Mouse (Mus musculus) heart, postnatal 0 days (tissue): ENCODE data around the gene Zan. TPM values are rescaled to one million over a fixed set of nuclear protein-coding genes. Genes with fewer than 3 reads are reported as not detected.

Experiments
- ATAC-seq: fragments of 200-750 bp; cut with Nextera tagmentation; 2 replicates; pipeline ENCODE4 v1.8.0; 2017; ENCODE audit warnings: low read depth, moderate number of reproducible peaks, moderate library complexity; ENCODE audit not compliant: insufficient read depth
- DNase-seq: peaks from one replicate; pipeline ENCODE4 v3.0.0-alpha.2; 2016; ENCODE audit warnings: low spot score
- H3K27ac ChIP-seq: fragments of 300-500 bp; sonication (generic); 2 replicates; pipeline ENCODE4 v1.5.1; 2014; ENCODE audit warnings: low read depth, mild to moderate bottlenecking
- H3K27me3 ChIP-seq: fragments of 300-500 bp; sonication (generic); 2 replicates; pipeline ENCODE4 v1.6.1; 2014; ENCODE audit warnings: low read length, mixed read lengths; ENCODE audit not compliant: control insufficient read depth, insufficient read depth
- H3K36me3 ChIP-seq: fragments of 300-500 bp; sonication (generic); replicated peaks from 2 replicates; pipeline ENCODE4 v1.6.1; 2014; ENCODE audit warnings: low read length, mixed read lengths; ENCODE audit not compliant: control insufficient read depth, insufficient read depth
- H3K4me1 ChIP-seq: fragments of 300-500 bp; sonication (generic); 2 replicates; pipeline ENCODE4 v1.6.1; 2014; ENCODE audit warnings: antibody characterized with exemption; ENCODE audit not compliant: control insufficient read depth, insufficient read depth
- H3K4me2 ChIP-seq: fragments of 300-500 bp; sonication (generic); 2 replicates; pipeline ENCODE4 v1.6.1; 2014; ENCODE audit warnings: low read depth, mild to moderate bottlenecking, low read length, moderate library complexity
- H3K4me3 ChIP-seq: fragments of 300-500 bp; sonication (generic); 2 replicates; pipeline ENCODE4 v1.5.1; 2014; ENCODE audit warnings: low read depth, low read length
- H3K9ac ChIP-seq: fragments of 300-500 bp; sonication (generic); replicated peaks from 2 replicates; pipeline ENCODE4 v1.6.1; 2014; ENCODE audit warnings: low read depth, low read length, mixed read lengths
- H3K9me3 ChIP-seq: fragments of 300-500 bp; sonication (generic); replicated peaks from 2 replicates; pipeline ENCODE4 v1.6.1; 2016; ENCODE audit warnings: low read length; ENCODE audit not compliant: control insufficient read depth
- CTCF ChIP-seq: IDR thresholded peaks from 2 replicates; pipeline ENCODE4 v1.5.1; 2016; ENCODE audit warnings: antibody characterized with exemption, control low read depth, low read depth
- EP300 ChIP-seq: IDR thresholded peaks from 2 replicates; pipeline ENCODE4 v1.6.1; 2016; ENCODE audit warnings: antibody characterized with exemption, low read depth
- WGBS: fragments of 180-500 bp; shearing (Covaris S2); extraction: QIAGEN DNeasy Blood & Tissue Kit; methylation state at CpG from one replicate; pipeline ENCODE4 v1.1.7; 2014; 5-methylcytosine and 5-hydroxymethylcytosine counted together
- polyA plus RNA-seq: library from polyadenylated mRNA; unstranded; fragments of >200 nt; fragmentation: Nextera tagmentation; extraction: Ambion mirVana; gene quantifications from 2 replicates; pipeline ENCODE4 v1.2.1, GENCODE M21; 2015
- total RNA-seq: library from RNA; depleted of rRNA; stranded (reverse); fragments of >200 nt; gene quantifications from 2 replicates; pipeline ENCODE4 v1.2.3, GENCODE M21; 2014; ENCODE audit warnings: low replicate concordance

Gene Zan
- total and polyA plus RNA-seq, 2 experiments from 2014 or later: under 0.01 to 0.04 TPM

DNA sequence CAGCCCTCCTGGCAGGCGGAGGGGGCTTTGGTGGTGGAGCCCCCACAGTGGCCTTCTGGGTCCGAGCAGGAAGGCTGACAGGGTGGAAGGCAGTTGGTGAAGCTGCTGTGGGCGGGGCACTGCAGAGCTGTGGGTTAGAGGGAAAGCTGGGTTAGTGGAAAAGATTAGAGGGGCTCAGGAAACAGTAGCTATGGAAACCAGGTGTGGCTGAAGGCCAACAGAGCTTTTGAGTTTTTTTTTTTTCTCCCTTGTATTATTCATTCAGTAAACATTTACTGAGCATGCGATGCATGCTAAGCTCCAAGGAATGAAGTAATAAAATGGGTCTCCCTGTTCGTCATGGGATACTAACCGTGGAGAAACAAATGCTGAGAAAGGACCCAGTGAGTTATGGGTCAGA, 51.2 kb downstream of the Zan start:
- Histone ChIP-seq H3K36me3 (no peaks in the 10 kb centered on the region), H3K4me2 (no peak overlapping the region), H3K9me3 (no peaks in the 10 kb centered on the region), H3K4me3 (no peak overlapping the region), H3K4me1 (no peaks in the 10 kb centered on the region), H3K27me3 (no peaks in the 10 kb centered on the region), H3K9ac (no peak overlapping the region), H3K27ac (no peak overlapping the region)
- WGBS: 58% methylated on average over 6 of the region's 6 CpGs
- ATAC-seq (no peak), DNase-seq (no peak)
- TF ChIP-seq CTCF: no peak
- TF ChIP-seq EP300: no peak

DNA sequence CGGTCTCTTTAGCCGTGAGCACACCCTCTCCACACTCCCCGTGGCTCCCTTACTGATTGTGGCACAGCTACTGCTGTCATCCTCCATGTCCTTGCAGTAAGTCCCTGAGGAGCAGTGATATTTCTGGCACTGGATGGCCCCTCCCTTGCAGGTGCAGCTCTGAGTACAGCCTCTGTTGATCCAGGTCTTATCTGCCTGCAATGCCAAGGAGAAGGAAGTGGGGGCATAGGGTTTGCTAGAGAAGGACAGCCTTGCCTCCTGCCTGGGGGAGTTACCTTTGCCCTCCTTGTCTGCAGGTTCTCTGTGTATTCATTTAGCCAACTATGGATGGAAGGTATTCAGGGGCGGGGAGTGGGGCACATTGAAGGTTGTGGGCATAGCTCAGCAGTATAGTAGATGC, 57.0 kb downstream of the Zan start:
- Histone ChIP-seq H3K27ac (no peak overlapping the region), H3K36me3 (no peaks in the 10 kb centered on the region), H3K9me3 (no peaks in the 10 kb centered on the region), H3K4me2 (no peak overlapping the region), H3K27me3 (no peaks in the 10 kb centered on the region), H3K9ac (no peak overlapping the region), H3K4me3 (no peak overlapping the region), H3K4me1 (no peaks in the 10 kb centered on the region)
- WGBS: 34% methylated on average over 4 of the region's 4 CpGs
- TF ChIP-seq CTCF (no peak), EP300 (no peak)
- no peak for ATAC-seq
- no peak for DNase-seq

DNA sequence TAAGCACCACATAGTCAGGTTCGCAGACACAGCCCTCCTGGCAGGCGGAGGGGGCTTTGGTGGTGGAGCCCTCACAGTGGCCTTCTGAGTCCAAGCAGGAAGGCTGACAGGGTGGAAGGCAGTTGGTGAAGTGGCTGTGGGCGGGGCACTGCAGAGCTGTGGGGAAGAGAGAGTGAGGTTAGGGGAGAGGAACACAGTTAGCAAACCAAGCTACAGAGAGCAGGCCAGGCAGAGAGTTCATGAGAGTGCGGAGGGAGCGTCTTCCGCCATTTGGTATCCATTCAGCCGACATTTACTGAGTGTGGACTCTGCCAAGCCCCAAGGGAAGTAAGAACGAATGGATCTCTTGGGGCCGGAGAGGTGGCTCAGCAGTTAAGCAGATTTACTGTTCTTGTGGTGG, 57.8 kb downstream of the Zan start:
- no peak overlapping the region for H3K9ac ChIP-seq
- no peaks in the 10 kb centered on the region for H3K4me1 ChIP-seq
- TF ChIP-seq CTCF (no peak), EP300 (no peak)
- H3K4me2 ChIP-seq: no peak overlapping the region
- ATAC-seq (no peak), DNase-seq (no peak)
- no peak overlapping the region for H3K27ac ChIP-seq
- H3K9me3 ChIP-seq: no peaks in the 10 kb centered on the region
- H3K27me3 ChIP-seq: no peaks in the 10 kb centered on the region
- WGBS: 63% methylated on average over 9 of the region's 9 CpGs
- no peaks in the 10 kb centered on the region for H3K36me3 ChIP-seq
- no peak overlapping the region for H3K4me3 ChIP-seq

DNA sequence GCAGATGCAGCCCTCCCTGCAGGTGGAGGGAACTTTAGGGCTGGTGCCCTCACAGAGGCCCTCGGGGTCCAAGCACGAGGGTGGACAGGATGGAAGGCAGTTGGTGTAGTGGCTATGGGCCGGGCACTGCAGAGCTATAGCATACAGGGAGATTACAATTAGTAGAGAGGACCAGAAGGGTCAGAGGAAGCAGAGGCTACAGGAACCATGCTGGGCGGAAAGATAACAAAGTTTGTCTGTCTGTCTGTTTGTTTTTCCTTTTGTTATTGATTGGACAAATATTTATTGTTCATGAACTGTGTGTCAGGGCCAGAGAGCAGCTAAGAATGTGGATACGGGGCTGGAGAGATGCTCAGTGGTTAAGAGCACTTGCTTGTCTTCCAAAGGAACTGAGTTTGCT, 62.6 kb downstream of the Zan start:
- H3K4me2 ChIP-seq: no peak overlapping the region
- WGBS: 38% methylated on average over 5 of the region's 5 CpGs
- TF ChIP-seq CTCF (no peak), EP300 (no peak)

GRCm38 (mm10) chr5:137411235-137411634, 65.6 kb downstream of the Zan start:
- Histone ChIP-seq H3K4me3 (no peak overlapping the region), H3K27me3 (no peaks in the 10 kb centered on the region), H3K9me3 (no peaks in the 10 kb centered on the region), H3K27ac (no peak overlapping the region), H3K4me2 (no peak overlapping the region), H3K36me3 (no peaks in the 10 kb centered on the region), H3K9ac (no peak overlapping the region), H3K4me1 (no peaks in the 10 kb centered on the region)
- DNase-seq (no peak), ATAC-seq (no peak)
- TF ChIP-seq EP300: no peak
- no peak for TF ChIP-seq CTCF
- 63% methylated on average over 8 of the region's 8 CpGs for WGBS

More for the DNA sequence above, 62.6 kb downstream of the Zan start:
- Histone ChIP-seq H3K4me1 (no peaks in the 10 kb centered on the region), H3K36me3 (no peaks in the 10 kb centered on the region), H3K4me3 (no peak overlapping the region), H3K27me3 (no peaks in the 10 kb centered on the region), H3K9me3 (no peaks in the 10 kb centered on the region), H3K9ac (no peak overlapping the region), H3K27ac (no peak overlapping the region)
- no peak for DNase-seq
- ATAC-seq: no peak

GRCm38 (mm10) chr5:137410549-137410948, 66.3 kb downstream of the Zan start:
- no peak overlapping the region for H3K27ac ChIP-seq
- H3K36me3 ChIP-seq: no peaks in the 10 kb centered on the region
- ATAC-seq (no peak), DNase-seq (no peak)
- no peak overlapping the region for H3K4me3 ChIP-seq
- no peaks in the 10 kb centered on the region for H3K27me3 ChIP-seq
- no peaks in the 10 kb centered on the region for H3K4me1 ChIP-seq
- WGBS: 91% methylated on average over 3 of the region's 3 CpGs
- no peak for TF ChIP-seq EP300
- no peak for TF ChIP-seq CTCF
- H3K9ac ChIP-seq: no peak overlapping the region
- H3K4me2 ChIP-seq: no peak overlapping the region
- no peaks in the 10 kb centered on the region for H3K9me3 ChIP-seq
